Mouse (Mus musculus): Measurements from ENCODE around the gene Esyt1.
"Not testable (repeated sequence)": the region's sequence is repeated elsewhere in the genome, so short reads cannot be mapped to it uniquely, and the experiment has no call there.

Esyt1 gene

DNA sequence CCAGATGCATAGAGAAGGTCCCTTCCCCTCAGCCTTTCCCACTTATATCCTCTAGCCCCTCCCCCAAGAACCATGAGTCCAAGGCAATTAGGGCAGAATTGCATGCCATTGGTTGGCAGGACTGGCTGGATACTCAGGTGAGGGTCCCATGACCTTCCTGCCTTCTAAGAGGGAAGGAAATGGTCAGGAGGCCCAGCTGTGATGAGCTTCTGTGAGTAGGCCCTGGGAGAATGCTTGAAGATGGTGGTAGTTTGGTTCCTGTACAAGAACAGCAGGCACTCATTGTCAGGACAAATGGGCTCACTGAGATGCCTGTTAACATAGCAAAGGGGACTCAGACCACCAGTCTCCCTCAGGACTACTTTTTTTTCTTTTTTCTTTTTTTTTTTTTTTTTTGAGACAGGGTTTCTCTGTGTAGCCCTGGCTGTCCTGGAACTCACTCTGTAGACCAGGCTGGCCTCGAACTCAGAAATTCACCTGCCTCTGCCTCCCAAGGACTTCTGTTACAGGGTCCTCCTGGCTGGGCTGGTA, 12.7 kb upstream of the Esyt1 start:
- DNase-seq (ENCODE audit: low read depth, low spot score): no peak

- peak; percentile 94 for DNase-seq (ENCODE audit: low read depth, low spot score)
Measured at GRCm38 (mm10) chr10:128536266-128536940, 10.7 kb upstream of the Esyt1 start.

GRCm38 (mm10) chr10:128535624-128536265, 10.1 kb upstream of the Esyt1 start:
- DNase-seq (ENCODE audit: low read depth, low spot score): no peak

GRCm38 (mm10) chr10:128535206-128535605, 9.5 kb upstream of the Esyt1 start:
- no peak for DNase-seq (ENCODE audit: low read depth, low spot score)

- DNase-seq (ENCODE audit: low read depth, low spot score): no peak
Measured at GRCm38 (mm10) chr10:128526366-128527356, 990 bp upstream of the Esyt1 start.

DNA sequence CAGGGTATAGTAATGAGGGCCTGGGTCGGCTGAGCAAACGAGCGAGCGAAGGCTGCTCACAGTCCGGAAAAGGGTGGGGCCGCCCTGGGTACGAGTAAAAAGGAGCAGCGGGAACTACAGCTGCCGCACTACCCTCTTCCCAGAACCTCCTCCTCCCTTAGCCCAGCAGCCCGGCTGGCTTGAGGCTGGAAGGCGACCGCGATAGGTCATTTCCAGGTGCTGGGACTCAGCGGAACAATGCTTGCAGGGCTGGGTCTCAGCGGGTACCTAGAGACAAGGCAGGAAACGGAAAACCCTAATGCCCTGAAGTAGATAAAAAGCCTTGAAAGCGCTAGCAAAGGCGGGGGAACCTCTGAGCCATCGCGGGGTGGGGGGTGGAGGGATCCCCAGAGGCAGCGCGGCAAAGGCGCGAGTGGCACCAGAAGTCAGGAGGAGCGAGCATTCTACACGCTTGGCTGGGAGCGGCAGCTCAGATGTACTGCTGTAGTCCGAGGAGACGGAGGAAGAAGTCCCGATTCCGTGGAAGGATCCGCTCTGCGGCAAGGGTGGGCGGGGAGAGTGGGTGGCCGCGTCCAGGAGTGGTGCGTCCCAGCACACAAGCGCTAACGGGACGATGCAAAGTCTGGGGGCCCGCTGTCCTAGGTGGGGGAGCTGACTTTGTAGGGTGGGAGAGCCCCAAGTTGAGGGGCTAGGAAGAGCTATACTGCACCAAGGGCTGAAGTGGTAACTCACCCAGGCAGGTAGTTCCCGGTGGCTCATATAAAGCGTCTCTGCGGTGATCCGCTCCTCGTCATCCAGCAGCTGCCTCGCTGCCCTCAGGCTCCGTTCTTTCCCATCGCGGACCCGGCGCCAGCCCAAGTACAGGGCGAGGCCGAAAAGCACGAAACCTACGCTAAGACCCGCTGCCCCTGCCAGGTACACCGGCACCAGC, 674 bp downstream of the Esyt1 start:
- peak; percentile 88 for DNase-seq (ENCODE audit: low read depth, low spot score)

DNA sequence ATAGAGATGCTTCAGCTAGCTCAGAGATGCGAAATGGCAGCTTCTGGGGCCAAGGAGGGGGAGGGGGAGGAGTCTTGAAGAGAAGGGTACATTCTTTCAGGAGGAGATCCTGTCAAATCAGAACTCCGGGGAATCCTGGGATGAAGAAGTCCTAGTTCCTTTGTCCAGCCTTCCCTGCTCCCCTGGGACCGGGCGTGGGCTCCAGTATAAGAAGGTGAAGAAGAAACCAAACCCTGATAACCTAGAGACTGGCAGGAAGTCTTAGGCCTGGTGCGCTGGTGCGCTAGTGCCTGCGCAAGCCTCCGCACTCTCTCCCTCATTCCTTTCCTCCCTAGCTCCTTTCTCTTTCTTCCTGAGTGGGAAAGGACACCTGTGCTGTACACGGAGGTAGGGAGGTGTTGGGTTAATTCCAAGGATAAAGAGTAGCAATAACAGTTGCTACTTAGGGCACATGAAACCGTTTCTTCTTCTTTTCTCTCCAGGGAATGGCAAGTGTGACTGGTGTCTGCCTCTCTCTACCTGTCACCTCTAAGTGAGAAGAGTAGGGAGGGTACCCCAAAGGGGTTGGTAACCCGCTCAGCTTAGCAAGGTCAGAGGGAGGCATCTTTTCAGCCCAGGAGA, 1.4 kb downstream of the Esyt1 start:
- peak; percentile 54 for DNase-seq (ENCODE audit: low read depth, low spot score)

DNA sequence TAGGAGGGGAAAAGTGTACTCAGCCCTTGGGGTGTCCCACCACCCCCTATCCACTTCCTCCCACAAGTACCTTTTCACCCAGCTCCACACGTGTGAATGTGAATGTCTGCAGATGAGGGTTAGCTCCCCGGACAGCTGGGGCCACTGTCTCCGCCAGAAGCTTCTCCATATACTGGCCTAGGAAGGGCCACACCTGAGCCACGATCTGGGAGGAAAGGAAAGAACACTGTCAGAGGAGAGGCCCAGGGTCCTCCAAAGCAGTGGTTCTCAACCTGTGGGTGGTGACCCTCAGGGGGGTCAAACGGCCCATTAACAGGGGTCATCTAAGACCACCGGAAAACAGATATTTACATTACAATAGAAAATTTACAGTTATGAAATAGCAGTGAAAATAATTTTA, 3.3 kb downstream of the Esyt1 start:
- no peak for DNase-seq (ENCODE audit: low read depth, low spot score)

DNA sequence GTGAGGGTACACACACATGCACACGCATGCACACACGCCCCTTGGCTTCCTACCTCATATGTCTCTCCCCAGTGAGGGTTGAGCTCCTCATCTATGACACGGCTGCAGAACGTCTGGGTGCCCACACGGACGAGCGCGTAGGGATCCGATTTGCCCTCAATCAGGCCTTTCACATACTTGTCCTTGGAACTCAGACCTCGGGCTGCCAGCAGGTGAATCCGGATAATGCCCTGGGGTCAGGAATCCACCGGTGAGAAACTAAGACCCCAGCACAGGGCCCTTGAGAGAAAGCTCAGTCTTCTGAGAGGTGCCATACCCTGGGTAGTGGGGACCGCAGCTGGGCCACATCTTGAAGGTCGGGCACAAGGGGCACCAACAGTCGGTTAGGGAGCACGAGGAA, 5.1 kb downstream of the Esyt1 start:
- no peak for DNase-seq (ENCODE audit: low read depth, low spot score)

DNA sequence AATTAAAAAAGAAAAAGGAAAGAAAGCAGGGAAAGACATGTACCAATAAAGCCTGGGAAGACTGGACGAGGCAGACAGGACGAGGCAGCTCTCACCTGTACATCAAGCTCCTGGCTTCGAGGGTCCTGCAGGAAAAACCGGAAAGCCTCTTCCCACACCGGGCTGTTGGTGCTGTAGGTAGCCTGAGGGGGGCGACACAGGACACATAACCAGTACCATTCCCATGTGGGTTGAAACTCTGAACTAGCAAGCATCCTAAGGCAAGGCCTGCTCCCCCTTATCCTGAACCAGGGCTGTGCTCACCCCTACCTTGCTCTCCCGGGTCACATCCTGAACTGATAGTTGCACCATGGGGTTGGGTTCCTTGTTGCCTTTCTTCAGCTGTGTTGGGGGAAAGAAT, 6.8 kb downstream of the Esyt1 start:
- peak; percentile 38 for DNase-seq (ENCODE audit: low read depth, low spot score)

DNA sequence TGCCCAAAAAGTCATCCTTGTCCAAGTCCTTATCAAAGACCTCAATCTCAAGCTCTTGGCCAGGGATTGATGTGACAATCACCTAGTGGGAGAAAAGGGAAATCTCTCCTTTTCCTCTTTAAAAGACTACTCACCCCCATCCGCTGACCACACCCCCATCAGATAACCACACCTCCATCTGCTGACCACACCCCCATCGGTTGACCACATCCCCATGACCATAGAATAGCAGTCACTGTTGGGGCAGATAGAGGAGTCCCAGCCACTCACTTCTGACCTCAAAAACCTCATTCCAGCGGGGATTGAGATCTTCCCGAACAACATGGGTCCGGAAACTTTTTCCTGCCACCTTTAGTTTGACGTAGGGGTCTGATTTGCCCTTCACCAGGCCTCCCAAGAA, 9.0 kb downstream of the Esyt1 start:
- no peak for DNase-seq (ENCODE audit: low read depth, low spot score)

- no peak for DNase-seq (ENCODE audit: low read depth, low spot score)
Measured at GRCm38 (mm10) chr10:128516029-128516428, 9.6 kb downstream of the Esyt1 start.

- no peak for DNase-seq (ENCODE audit: low read depth, low spot score)
Measured at GRCm38 (mm10) chr10:128515044-128515443, 10.6 kb downstream of the Esyt1 start.

- no peak for DNase-seq (ENCODE audit: low read depth, low spot score)
Measured at GRCm38 (mm10) chr10:128511761-128512160, 13.9 kb downstream of the Esyt1 start.

DNA sequence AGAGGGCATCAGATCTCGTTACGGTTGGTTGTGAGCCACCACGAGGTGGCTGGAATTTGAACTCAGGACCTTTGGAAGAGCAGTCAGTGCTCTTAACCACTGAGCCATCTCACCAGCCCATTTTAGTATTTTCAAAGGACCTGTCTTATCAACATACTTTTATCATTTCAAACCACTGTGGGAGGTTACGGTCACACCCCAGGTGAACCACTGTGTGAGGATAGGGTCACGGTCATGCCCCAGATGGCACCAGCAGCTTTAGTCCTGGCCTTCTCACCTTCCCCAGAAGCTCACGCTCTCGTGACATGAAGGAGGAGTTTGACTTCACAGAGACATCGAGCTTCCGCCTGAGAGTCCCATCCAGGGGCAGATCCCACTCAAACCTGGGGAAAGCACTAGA, 14.5 kb downstream of the Esyt1 start:
- DNase-seq (ENCODE audit: low read depth, low spot score): no peak

DNA sequence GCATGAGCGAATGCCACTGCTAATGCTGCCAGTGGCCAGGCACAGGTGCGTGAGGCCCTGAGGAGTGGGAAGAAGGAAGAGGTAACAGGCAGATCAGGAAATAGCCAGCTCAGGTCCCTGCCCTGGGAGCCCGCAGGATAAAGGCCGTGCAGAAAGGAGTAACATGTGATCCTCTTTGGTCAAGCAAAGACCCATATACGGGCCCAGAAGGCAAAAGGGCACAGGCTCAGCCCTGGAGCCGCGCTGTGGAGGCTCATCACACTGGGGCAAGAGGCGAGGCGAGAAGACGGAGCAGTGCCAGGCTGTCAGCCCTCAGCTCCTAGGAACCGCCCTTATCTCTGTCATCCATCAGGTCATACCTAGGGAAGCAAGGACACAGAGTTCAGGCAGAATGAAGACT, 15.4 kb downstream of the Esyt1 start:
- DNase-seq (ENCODE audit: low read depth, low spot score): no peak

- no peak for DNase-seq (ENCODE audit: low read depth, low spot score)
Measured at GRCm38 (mm10) chr10:128509831-128510230, 15.8 kb downstream of the Esyt1 start.

- no peak for DNase-seq (ENCODE audit: low read depth, low spot score)
Measured at GRCm38 (mm10) chr10:128509203-128509602, 16.5 kb downstream of the Esyt1 start.

- no peak for DNase-seq (ENCODE audit: low read depth, low spot score)
Measured at GRCm38 (mm10) chr10:128508260-128508659, 17.4 kb downstream of the Esyt1 start.

DNA sequence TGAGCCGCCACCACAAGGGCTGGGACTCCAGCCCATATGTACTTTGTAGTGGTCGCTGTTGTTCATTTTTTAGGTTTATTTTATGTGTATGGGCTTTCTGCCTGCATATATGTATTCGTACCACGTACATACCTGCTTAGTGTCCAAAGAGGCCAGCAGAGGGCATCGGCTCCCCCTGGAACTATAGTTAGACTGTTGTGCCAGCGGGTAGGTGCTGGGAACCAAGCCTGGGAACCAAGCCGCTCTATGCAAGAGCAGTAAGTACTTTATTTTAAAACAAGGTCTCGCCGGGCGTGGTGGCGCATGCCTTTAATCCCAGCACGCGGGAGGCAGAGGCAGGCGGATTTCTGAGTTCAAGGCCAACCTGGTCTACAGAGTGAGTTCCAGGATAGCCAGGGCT, 19.7 kb downstream of the Esyt1 start:
- DNase-seq (ENCODE audit: low read depth, low spot score): no peak

GRCm38 (mm10) chr10:128505371-128505667, 20.4 kb downstream of the Esyt1 start:
- DNase-seq (ENCODE audit: low read depth, low spot score): not testable (repeated sequence)
